Mouse (Mus musculus) kidney, adult 9 months (tissue): ENCODE results near the gene Cep112.
"Not testable (repeated sequence)": the region's sequence is repeated elsewhere in the genome, so short reads cannot be mapped to it uniquely, and the experiment has no call there.

Experiments used
- DNase-seq: peaks from one replicate; pipeline ENCODE4 v3.0.0; 2022

The Cep112 gene

DNA sequence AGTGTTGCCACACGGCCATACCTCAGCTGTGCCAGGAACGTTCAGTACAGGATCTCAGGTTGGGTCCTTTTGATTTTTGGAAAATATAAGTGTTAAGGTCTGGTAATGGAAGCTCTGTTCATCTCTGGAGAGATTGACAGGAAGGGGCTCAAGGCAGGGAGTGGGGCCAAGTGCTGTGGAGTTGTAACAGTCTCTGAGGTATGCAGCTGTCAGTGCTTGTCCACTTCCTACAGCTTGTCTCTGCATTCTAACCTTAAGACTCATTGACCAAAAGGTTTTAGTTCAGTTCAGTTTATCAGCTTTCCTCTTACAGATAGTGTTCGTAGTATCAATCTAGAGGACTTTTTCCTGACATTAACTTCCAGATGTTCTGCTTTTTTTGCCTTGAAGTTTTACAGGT lies 384.6 kb downstream of the Cep112 start:
- DNase-seq: no peak

DNA sequence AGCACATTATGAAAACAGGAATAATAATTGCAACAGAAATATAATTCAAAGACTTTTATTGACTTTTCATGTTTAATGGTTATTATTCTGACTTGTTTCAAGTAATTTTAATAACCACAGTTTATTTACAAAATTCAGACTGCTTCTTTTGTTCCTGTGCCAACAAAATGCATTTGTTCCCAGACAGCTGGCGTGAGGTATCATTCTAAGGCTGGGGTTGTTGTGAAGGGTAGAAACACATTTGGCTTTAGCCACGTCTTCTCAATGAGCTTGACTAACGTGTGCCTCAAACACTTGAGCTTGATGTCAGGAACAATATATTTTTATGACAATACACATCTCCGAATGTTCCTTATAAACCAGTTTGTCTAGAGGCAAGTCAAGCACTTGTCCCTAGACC lies 396.8 kb downstream of the Cep112 start:
- no peak for DNase-seq

DNA sequence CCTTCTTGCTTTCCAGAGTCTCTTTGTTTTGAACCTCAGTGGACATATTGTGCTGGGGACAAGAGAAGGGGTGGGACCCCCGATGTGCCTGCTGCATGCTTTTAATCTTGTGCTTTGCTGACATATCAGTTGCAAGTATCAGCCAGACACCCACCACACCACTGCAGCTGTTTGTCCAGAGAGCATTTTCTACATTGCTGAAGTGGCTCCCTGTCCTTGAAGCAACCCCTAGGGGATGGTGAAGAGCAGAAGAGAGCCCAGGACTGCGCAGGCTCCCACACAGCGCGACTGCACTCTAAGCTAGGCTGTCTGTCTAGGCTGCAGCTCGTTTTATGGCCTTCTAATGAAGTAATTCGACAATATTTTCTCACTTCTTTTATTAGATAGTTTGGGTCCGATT lies 397.3 kb downstream of the Cep112 start:
- DNase-seq: no peak

DNA sequence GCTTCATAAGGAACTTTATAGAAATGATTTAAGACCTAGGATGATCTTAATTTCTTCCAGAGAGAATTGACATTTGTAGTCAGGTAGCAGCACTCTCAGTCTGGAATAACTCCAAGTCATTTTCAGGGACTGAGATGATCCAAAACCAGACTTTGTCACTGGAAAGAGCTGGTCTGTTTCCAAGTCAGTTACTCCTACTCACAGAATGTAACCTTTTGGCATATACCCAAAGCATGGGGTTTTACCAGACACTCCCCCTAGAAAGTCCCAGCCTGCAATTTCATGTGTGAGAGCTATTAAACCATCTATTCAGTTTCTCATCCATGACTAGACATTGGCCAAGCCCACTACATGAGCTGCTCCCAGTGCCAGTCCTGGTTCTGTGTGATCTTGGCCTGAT lies 402.3 kb downstream of the Cep112 start:
- no peak for DNase-seq

DNA sequence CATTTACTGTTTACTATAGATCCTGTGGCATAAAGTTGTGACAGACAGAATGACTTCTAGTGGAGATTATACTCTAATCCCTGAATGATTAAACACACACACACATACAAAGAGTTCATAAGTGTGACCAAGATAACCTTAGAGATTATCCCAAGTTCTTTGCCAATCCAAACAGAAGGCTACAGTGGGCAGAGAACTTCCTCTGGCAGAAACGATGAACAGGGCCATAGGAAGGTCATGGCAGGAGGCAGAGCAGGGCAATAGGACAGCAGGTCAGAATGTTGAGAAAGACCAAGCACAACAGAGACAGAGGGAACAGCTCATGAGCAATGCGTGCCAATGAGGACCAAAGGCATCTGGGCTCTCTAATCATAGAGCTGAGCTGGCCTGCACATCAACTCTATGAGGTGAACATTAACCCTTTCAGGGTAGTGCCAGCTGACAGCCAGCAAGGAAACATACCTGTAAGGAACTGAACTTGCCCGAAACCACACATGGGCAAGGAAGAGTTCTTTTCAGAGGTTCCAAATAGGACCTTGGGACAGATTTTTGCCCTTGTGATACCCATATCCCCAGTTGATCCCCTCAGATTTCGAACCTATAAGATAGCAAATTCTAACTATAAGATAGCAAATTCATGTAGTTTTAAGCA lies 403.5 kb downstream of the Cep112 start:
- no peak for DNase-seq

DNA sequence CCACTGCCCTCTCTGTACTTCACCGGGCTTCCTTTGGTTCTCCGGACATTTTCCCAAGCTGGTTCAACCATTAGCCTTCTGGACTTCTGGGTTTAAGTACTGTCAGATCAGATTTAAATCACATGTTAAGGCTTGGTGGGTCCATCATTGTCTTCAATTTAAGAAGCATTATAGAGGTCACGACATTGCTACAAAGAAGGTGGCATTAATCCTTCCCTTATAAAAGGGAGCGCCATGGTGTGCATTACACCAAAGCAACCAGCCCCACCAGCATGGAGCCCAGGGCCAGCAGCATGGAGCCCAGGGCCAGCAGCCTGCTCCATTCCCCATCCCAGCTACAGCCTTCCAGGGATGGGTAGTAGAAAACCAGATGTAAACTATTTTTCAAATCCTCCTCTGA lies 411.7 kb downstream of the Cep112 start:
- DNase-seq: no peak

DNA sequence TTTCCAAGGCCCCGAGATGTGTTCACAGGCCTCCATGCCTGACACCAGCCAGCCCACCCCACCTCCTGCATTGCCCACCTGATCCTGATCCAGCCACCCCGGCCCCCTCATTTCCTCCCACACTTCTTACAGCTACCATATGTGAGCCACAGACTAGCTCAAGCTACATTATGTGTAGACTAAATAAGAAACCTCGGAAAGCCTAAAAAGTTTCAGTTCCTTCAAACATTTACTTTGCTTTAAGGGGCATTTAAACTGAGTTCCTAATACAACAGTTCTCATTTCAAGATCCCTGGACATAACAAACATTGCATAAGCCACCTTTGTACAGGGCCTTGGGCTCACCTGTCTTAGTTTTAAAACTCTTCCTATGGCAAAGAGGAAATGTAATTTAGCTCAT lies 415.2 kb downstream of the Cep112 start:
- DNase-seq: no peak

DNA sequence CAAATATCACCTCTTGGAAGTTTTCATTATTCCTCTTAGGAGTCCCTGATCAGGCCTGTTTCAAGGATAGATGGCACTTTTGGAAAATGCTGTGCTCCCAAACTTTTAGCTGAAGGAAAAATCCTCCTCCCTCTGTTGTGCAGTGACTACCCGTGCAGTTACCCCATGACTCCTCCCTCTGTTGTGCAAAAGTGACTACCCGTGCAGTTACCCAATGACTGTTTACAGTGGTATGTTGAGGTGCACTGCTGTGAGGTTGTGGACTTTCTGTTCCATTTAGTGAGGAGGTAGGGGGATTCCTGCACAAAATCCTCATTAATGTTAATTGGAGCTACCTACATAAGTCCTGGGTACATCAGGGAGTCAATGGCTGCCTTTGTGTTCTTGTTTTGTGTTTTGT lies 417.8 kb downstream of the Cep112 start:
- DNase-seq: no peak

DNA sequence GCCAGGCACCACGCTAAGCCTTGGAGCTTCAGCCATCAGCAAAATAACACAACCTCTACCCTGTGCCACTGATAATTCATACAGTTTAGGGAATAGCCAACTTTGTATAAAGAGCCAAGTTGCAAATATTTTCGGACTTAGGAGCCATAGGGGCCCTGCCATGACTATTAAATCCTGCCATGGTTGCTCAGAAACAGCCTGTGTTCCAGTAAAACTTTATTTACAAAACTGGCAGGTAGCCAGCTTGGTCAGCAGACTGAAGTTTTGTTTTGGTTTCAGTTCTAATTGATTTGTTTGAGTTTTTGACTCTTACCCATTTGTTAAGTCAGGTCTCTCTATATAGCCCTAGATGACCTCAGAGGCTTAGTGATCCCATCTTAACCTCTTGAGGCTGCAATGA lies 421.0 kb downstream of the Cep112 start:
- DNase-seq: no peak

DNA sequence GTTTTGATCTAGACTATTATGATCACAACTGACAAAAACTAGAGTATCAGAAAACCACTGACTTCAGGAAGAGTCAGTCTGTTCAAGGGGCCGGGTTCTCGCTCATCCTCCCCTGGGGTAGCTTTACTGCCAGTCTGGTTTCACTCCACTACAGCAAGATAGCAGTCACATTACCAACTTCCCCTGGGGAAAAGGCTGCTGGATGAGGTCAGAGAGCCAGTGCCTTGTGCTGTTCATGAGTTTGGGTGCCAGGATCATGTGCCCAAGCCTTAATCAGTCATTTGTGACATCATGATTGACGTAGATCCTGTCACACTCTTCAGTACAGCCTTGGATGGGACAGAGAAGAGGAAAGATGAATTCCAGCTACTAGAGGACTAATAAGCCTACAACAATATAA lies 421.5 kb downstream of the Cep112 start:
- no peak for DNase-seq

DNA sequence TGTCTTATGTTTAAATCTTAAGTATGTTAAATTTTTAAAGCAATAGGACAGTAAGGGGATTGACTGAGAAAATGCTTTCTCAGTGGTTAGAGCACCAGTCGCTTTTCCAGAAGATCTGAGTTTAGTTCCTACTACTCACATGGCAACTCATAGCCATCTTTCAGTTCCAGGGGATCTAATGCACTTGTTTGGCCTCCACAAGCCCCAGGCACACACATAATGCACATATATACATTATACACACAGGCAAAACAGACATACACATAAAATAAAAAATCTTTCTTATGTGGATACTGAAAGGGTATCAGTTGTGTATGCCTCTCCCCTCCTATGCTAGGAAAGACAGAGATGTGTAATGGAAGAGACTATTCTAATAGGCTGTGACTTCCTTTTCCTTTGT lies 426.8 kb downstream of the Cep112 start:
- DNase-seq: no peak

DNA sequence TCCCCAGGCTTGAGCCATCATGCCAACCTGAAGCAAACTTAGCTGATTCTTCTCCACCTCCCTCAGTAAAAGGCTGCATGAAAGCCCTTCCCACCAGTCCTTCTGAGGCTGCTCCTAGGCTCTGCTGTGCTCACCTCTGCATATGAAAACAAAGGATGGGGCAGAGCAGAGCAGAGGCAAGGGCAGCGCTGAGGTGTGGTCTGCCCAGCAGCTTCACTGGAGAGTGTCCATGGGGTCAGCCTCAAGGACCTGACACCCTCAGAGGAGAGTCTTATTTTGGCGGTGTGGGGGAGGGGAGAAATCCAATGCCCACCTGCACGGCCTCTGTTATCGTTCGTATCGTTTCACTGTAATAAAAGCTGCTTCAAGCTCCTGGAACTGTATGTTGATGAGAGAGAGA lies 432.3 kb downstream of the Cep112 start:
- DNase-seq: no peak

DNA sequence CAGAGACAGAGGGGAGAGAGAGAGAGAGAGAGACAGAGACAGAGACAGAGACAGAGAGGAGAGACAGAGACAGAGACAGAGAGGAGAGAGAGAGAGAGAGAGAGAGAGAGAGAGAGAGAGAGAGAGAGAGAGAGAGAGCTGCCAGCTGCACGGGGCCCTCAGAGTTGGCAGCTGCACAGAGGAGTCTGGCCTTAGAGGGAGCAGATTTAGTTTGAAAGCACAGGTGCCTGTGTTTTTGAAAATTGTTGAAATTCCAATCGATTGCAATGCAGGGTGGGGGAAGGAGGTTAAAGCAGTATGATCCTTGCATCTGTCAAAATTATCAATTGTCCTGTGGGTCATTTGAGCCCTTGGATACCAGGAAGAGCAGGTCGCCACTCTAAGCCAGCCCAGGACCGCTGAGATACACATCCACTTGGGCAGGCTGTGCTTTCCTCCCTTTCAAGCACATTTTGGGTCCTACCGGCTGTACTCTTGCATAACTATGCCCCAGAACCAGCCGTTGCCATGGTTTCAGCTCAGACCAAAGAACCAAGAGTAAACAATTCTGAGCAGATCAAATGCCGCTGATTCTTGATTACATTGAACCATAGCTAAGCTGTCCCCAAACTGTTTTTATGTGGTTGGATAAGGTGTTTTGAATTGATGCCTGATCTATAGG lies 432.8 kb downstream of the Cep112 start:
- no peak for DNase-seq

DNA sequence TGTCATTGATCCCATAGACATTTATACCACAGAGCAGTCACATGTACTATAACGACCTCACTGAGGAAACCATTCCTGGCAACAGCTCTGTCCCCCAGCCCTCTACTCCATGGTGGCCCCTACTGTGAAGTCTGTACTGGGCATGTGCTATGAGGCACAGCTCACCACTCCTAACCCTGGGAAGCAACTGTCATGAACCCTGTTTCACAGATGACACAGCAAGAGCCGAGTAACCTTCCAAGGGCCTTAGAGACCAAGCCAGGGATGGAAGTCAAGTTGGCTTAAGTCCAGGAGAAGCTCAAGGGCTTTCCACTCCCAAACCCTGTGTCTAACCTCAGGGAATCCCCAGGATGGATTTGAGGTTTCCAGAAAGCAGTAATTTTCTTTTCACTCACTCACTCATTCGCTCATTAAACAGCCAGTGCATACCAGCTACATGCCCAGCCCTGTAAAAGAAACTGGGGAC lies 433.4 kb downstream of the Cep112 start:
- DNase-seq: no peak

DNA sequence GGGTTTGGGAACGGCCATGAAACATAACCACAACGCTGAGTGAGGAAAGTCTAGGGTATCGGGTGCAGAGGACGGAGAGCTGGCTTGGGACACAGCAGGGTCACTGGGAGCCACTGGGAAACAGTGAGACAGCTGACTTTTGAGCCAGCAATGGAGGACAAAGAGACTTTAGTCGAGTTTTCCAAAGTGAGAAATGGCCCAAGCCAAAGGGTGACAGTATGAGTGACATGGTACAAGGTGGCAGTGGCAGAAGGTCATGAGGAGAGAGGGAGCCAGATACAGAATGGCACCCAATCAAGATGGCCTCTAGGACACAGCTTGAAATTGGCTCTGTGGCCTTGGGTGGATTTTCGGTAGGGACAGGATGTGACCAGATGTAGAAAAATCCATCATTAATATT lies 433.9 kb downstream of the Cep112 start:
- no peak for DNase-seq

DNA sequence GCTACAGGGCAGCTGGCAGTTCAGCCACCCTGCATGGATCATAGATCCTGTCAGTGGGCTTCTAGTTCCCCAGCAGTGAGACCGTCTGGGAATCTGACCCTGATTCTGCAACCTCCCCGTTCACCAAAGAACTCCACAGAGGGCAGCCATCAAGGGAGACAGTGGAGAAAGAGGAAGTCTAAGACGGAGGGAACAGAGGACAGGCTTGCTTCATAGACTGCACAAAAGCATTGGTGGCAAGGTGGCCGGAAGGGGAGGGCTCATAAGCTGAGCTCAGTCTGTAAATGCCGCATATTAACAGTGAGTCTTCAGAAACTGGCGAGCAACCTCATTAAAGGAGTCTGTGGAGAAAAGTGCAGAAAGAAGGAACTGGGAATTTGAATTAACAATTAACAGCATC lies 437.4 kb downstream of the Cep112 start:
- no peak for DNase-seq

DNA sequence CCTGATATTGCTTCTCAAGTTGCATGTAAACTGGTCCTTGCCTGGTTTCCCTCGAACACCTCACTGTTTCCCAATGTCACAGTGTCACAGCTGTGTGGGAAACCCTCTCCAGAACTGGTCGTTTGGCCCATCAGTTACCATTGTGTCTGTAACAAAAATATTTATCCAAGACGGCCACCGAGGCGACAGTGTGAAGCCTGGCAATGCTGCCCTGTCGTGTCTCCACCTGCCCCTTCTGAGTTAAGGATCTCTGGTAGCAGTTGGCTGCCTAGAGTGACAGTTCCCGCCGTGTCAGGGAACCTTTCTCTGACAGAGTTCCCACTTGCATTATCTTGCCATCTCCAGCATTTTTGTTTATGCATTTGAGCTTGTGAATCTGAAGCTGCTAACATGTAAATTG lies 440.8 kb downstream of the Cep112 start:
- DNase-seq: no peak

DNA sequence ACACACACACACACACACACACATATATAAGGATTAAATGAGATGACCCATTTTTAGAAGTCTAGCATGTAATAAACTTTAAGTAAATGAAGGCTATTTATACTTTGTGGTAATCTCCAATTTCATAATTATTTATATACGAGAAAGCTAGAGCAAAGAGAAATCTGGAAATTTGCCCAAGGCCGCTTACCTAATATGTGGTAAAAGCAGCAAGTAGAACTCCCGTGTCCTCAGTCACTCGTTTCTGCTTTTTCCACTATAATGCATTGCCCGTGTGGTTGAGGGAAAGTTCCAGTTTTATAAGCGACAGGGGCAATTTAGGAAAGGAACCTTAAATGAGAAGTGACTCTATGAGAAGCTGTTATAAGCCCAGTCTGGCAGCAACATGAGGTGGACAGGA lies 442.5 kb downstream of the Cep112 start:
- DNase-seq: no peak

DNA sequence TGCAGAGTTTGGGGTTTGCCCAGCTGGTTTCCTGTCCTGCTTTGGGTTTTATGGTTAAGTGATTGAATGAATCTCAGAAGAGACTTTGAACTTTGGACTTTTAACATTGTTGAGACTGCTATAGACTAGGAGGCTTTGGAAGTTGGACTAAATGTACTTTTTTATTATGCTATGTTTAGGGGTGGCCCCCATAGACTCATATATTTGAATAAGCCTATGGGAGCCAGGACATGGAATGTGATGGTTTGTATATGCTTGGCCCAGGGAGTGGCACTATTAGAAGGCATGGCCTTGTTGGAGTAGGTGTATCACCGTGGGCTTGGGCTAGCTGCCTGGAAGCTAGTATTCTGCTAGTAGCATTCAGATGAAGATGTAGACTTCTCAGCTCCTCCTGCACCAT lies 446.3 kb downstream of the Cep112 start:
- not testable (repeated sequence) for DNase-seq

DNA sequence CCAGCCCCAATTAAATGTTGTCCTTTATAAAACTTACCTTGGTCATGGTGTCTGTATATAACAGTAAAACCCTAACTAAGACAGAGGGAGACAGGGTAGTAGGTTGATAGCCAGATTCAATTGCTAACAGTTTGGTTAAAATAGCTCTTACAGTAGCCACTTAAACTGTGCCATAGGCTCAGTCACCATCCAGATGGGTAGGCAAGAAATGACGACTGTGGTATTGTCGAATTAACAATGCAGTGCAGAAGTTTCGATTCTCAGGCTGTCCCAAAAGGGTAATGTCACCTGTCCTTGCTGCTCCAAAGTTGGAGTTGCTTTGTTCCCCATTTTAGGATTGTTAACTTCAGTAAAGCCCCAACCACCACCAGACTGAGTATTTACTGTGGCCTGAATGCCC lies 446.8 kb downstream of the Cep112 start:
- no peak for DNase-seq

DNA sequence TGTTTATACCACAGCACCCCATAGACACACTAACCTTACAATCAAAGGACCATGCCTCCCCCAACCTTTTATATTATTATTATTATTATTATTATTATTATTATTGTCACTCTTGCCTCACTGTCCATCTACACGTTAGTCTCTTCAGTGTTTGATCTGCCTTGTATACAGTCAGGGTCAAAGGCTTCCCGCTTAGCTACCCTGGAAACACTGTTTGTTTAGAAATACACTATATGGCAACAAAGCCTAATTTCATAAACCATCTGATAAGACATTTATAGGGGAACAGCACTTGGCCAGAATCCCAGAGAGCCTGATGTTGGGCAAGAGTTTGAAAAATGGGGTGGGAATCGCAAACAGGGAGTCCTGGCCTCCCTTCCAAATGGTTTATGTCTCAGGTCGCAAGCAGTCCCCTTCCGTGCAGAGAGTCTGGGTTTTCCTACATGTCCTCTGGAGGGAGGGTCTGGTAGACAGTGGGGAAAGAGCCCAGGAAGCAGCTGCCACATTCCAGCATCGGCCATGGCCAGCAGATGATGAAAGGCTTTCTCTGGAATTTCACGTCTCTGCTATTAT lies 451.7 kb downstream of the Cep112 start:
- DNase-seq: no peak

DNA sequence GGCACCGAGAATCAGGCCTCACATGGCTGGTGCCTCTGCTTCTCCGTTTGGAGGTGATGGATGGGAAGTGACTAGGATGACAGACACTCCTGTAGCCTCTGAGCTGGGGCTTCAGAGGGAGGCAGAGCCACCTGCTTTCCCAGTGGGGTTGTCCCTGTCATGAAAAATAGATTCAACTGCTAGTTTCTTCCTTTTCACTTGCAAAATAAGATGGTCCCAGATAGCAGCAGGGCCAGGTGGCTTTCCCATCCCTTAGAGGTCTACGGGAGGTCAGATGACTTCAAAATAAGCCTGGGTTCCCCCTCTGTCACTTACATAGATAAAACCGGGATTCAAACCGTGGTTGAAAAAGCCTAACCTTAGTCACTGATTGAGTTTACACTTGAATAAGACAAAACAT lies 452.5 kb downstream of the Cep112 start:
- DNase-seq: no peak

DNA sequence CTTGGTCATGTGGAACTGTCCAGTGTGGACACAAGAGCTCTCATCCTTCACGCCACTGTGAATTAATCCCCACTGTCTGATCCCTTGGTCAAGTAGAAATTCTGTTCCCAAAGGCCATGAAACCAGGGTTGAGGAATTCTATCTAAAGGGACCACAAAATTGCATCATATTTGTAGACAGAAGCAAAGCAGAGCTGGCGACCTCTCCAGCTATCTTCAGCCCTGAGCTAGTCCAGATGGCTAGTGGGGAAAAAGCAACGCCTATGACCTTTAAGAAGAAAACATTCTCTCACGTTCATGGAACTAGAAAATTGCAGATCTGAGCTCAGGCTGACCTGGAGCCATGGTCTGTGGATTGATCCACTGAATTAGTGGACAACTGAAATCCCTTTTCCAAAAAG lies 455.6 kb downstream of the Cep112 start:
- no peak for DNase-seq

DNA sequence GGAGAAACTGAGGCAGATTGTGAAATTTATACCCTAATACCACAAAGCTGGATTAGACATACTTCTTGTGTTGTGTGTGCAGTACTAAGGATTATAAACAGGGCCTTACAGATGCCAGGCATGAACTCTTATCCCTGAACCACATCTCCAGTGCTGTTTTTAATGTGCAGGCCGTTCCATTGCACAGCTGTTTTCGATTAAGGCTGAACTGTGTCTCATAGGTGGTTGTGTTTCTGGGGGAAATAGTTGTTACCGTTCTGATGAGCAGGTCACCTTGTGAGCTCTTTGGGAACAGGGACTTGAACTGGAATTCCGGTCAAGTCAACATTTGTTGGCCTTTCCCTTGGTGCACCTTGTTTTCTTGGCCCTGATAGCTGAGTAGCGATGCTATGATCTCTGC lies 456.7 kb downstream of the Cep112 start:
- DNase-seq: no peak
